Mouse (Mus musculus) embryo, embryonic 10.5 days (tissue): ENCODE measurements at regions not wholly inside any gene's neighbourhood (a gene's known extent, or its start where the extent isn't known, plus 50 kb on each side); places are given as distances from the start of the nearest gene placed in this dataset.
A peak's percentile ranks its signal among the peaks of the same experiment; 100 is the strongest.

Source experiments
- DNase-seq: peaks from one replicate; pipeline ENCODE4 v3.0.0-alpha.2; 2015; ENCODE audit warnings: low spot score

DNA sequence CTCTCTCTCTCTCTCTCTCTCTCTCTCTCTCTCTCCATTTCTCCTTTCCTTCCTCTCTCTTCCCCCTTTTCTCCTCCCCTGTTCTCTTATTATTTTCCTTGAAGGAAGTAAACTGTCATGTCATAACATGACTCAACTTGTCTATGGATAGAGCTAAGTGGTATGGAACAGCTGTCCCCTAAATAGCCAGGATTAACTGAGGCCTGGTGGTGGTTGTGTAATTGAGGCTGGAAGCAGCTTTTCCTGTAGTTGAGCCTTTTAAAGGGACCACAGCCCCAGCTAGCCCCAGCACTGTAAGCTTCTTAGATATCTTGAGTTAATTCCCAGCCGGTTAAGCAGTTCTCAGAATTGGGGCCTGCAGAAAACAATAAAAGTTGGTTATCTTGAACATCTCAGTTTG lies 243.7 kb upstream of the Nbea start:
- no peak for DNase-seq

- no peak for DNase-seq
Measured at GRCm38 (mm10) chr3:56397851-56398496, 214.5 kb upstream of the Nbea start.

DNA sequence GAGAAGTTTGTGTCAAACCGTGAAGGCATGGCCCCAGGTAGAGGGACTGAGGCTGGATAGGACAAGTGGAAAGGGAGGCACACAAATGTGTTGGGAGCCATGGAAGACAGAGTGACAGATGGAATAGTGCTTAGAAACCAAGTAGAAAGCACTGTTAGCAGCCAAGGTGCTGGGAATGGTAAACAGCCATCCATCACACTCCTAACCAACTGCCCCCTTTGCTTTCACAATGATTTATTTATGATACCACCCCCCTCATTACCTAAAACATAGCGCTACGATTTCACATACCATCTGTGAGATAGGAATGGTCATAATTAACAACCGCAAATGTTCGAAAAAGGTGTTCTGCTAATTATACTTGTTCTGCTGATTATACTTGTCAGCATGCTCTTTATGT lies 209.6 kb upstream of the Nbea start:
- no peak for DNase-seq

GRCm38 (mm10) chr3:56380316-56380715 lies 196.8 kb upstream of the Nbea start:
- DNase-seq = no peak

DNA sequence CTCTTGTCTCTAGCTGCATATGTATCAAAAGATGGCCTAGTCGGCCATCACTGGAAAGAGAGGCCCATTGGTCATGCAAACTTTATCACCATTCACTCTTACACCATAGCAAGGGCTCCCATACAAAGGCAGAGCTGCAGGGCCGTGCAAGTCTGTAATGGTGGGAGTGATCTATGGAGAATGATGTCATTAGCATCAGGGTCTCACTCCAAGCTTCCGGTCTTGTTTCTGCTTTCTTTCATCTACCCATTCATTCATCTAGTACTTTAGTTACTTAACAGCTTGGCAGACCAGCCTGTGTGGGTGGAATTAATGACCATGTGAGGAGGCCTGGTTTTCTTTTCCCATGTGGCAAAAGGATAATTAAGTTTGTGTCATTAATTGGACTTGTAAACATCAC lies 196.0 kb upstream of the Nbea start:
- DNase-seq = no peak

DNA sequence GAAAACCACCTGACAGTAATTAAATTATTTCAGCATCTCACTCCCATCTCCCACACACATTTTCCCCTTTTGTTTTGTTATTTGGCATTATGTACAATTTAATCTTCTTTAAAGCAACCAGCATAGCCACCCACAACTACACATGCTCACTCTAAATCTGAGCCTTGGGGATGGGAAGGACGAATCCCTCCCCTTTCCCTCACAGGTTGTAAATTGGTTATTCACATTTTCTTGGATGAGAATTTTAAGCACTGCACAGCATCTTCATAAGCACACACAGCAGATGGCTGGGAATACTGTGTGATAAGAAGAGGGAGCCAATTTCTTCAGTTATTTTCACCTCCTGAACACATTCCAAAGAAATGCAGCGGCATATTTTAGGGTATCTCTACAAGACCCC lies 179.0 kb upstream of the Nbea start:
- no peak for DNase-seq

- peak; percentile 40 for DNase-seq
Measured at GRCm38 (mm10) chr3:56357035-56357701, 173.7 kb upstream of the Nbea start.

GRCm38 (mm10) chr3:56356163-56356882 lies 172.8 kb upstream of the Nbea start:
- no peak for DNase-seq
